Comparison of ENCODE assay signal across 24 mouse cellular contexts in genomic region chr15:11770596-11770995, GRCm38 (mm10).
A peak's percentile ranks its signal among the peaks of the same experiment; 100 is the strongest.
DNase-seq lines count a peak whose midpoint lies in the region; ATAC-seq lines count a peak whose summit lies in the region.
"Had no signal": no experiment of that assay in that cellular context is flagged by ENCODE, and none has a peak within 500 bp of the region (broad histone marks: within the 10 kb centered on the region; RNA-seq: fewer than 3 reads in every experiment).

No protein-coding gene starts in this region.

- H3K27me3 ChIP-seq in hindbrain, embryonic 12.5 days, result no peaks in the 10 kb centered on the region
- H3K27me3 ChIP-seq: CH12.LX, Patski had no signal

- peak; percentile 76 for DNase-seq in 3T3-L1 (ENCODE audit: low read depth, low spot score)
- DNase-seq in NIH3T3 (ENCODE audit: low read depth), result peak; percentile 73
- DNase-seq in adipocyte (ENCODE audit: low spot score), result peak; percentile 58
- no peak for DNase-seq in lung, postnatal 25 days (ENCODE audit: low spot score)
- DNase-seq in layer of hippocampus, adult 18-20 months (ENCODE audit: low spot score in 2 of 2), result no peak
- DNase-seq: adrenal gland, adult 2 months; adrenal gland, adult 8-10 months; adrenal gland, postnatal 10 days; adrenal gland, postnatal 14 days; adrenal gland, postnatal 25 days; adrenal gland, postnatal 36 days; B cell, adult 2 months; cerebellum, adult 11 months; cerebellum, adult 11-12 months; cerebellum, adult 18-20 months; cerebellum, adult 2 months; cerebellum, adult 8-10 months; cerebellum, adult 9-10 months had no signal

- no peak overlapping the region for H3K4me2 ChIP-seq in hindbrain, embryonic 12.5 days (replicated peaks)

- no peak overlapping the region for H3K9ac ChIP-seq in hindbrain, embryonic 12.5 days

- H3K27ac ChIP-seq in hindbrain, embryonic 12.5 days, result no peak overlapping the region

- H3K4me1 ChIP-seq in hindbrain, embryonic 12.5 days, result no peaks in the 10 kb centered on the region

- WGBS in hindbrain, embryonic 12.5 days, result 78% methylated on average over 1 of the region's 1 CpGs

- no peaks in the 10 kb centered on the region for H3K36me3 ChIP-seq in hindbrain, embryonic 12.5 days
- H3K36me3 ChIP-seq: G1E had no signal

- no peaks in the 10 kb centered on the region for H3K9me3 ChIP-seq in hindbrain, embryonic 12.5 days (replicated peaks)
- H3K9me3 ChIP-seq: G1E had no signal

- ATAC-seq in hindbrain, embryonic 12.5 days (ENCODE audit: low FRiP score), result no peak
- ATAC-seq: activated CD4-positive, CD25-positive, alpha-beta regulatory T cell, adult 4 months; CD4-positive, CD25-positive, alpha-beta regulatory T cell, adult 4 months; Patski had no signal

- no peak overlapping the region for H3K4me3 ChIP-seq in hindbrain, embryonic 12.5 days

Comparison
In these comparisons a context has a peak if more than half of its experiments do, and no peak if none do; other contexts are left out.
1. DNase-seq: peak in 3T3-L1 (single experiment), NIH3T3 (single experiment) and adipocyte (single experiment); none in lung, postnatal 25 days (single experiment) and layer of hippocampus, adult 18-20 months (0 of 2).